Mouse (Mus musculus): ENCODE measurements around the gene Hoxb1. TPM values are rescaled to one million over a fixed set of nuclear protein-coding genes. Genes with fewer than 3 reads are reported as not detected.

Hoxb1 gene
- polyA plus RNA-seq, 1 experiment from 2014 or later, result 0.05 TPM

GRCm38 (mm10) chr11:96334998-96335397, 30.6 kb upstream of the Hoxb1 start:
- Histone ChIP-seq H3K9ac (no peak overlapping the region), H3K4me2 (no peak overlapping the region), H3K27ac (no peak overlapping the region), H3K4me1 (replicated peaks) (0 out of 2 replicates have a peak, but pooled peaks cover 8% of the 10 kb centered on the region), H3K4me3 (replicated peaks) (no peak overlapping the region), H3K9me3 (replicated peaks) (no peaks in the 10 kb centered on the region), H3K27me3 (peaks cover 100% of the 10 kb centered on the region), H3K36me3 (no peaks in the 10 kb centered on the region)
- DNase-seq, result no peak
- 46% methylated on average over 3 of the region's 3 CpGs for WGBS (ENCODE audit: insufficient replicate concordance)
- ATAC-seq (ENCODE audit: low read depth), result no peak

- H3K4me3 ChIP-seq (replicated peaks), result no peak overlapping the region
- H3K27ac ChIP-seq, result no peak overlapping the region
- DNase-seq (no peak), ATAC-seq (ENCODE audit: low read depth) (no peak)
- H3K27me3 ChIP-seq, result peaks cover 100% of the 10 kb centered on the region
- no peak overlapping the region for H3K9ac ChIP-seq
- 0 out of 2 replicates have a peak, but pooled peaks cover 8% of the 10 kb centered on the region for H3K4me1 ChIP-seq (replicated peaks)
- WGBS (ENCODE audit: insufficient replicate concordance), result 36% methylated on average over 2 of the region's 2 CpGs
- H3K36me3 ChIP-seq, result no peaks in the 10 kb centered on the region
- no peak overlapping the region for H3K4me2 ChIP-seq
- H3K9me3 ChIP-seq (replicated peaks), result no peaks in the 10 kb centered on the region
These were observed 29.0 kb upstream of the Hoxb1 start for GRCm38 (mm10) chr11:96336597-96336996.

- Histone ChIP-seq H3K9ac (no peak overlapping the region), H3K4me1 (replicated peaks) (peaks cover 4% of the 10 kb centered on the region; the same call in 1 of the 2 replicates), H3K4me3 (replicated peaks) (no peak overlapping the region), H3K27me3 (peaks cover 100% of the 10 kb centered on the region), H3K27ac (no peak overlapping the region), H3K36me3 (no peaks in the 10 kb centered on the region), H3K4me2 (no peak overlapping the region), H3K9me3 (replicated peaks) (no peaks in the 10 kb centered on the region)
- 29% methylated on average over 6 of the region's 6 CpGs for WGBS (ENCODE audit: insufficient replicate concordance)
- ATAC-seq (ENCODE audit: low read depth) (no peak), DNase-seq (no peak)
These were observed 28.5 kb upstream of the Hoxb1 start for GRCm38 (mm10) chr11:96337026-96337425.

- Histone ChIP-seq H3K9me3 (replicated peaks) (no peaks in the 10 kb centered on the region), H3K27me3 (peaks cover 100% of the 10 kb centered on the region), H3K4me1 (replicated peaks) (peaks cover 4% of the 10 kb centered on the region; the same call in 1 of the 2 replicates), H3K4me2 (no peak overlapping the region), H3K9ac (no peak overlapping the region), H3K4me3 (replicated peaks) (no peak overlapping the region), H3K36me3 (no peaks in the 10 kb centered on the region), H3K27ac (no peak overlapping the region)
- no peak for ATAC-seq (ENCODE audit: low read depth)
- DNase-seq, result no peak
- WGBS (ENCODE audit: insufficient replicate concordance), result 26% methylated on average over 7 of the region's 7 CpGs
These were observed 26.3 kb upstream of the Hoxb1 start for GRCm38 (mm10) chr11:96338957-96339855.

GRCm38 (mm10) chr11:96340698-96341365, 24.7 kb upstream of the Hoxb1 start:
- H3K4me3 ChIP-seq (replicated peaks), result peak overlapping the region; percentile 27; the same call in 1 of the 2 replicates
- H3K27me3 ChIP-seq, result peaks cover 100% of the 10 kb centered on the region
- H3K9me3 ChIP-seq (replicated peaks), result no peaks in the 10 kb centered on the region
- DNase-seq, result no peak
- peaks cover 7% of the 10 kb centered on the region; the same call in 1 of the 2 replicates for H3K4me1 ChIP-seq (replicated peaks)
- ATAC-seq (ENCODE audit: low read depth), result no peak
- H3K9ac ChIP-seq, result no peak overlapping the region
- H3K27ac ChIP-seq, result peak overlapping the region; percentile 62
- no peaks in the 10 kb centered on the region for H3K36me3 ChIP-seq
- 1% methylated on average over 34 of the region's 36 CpGs for WGBS (ENCODE audit: insufficient replicate concordance)
- peak overlapping the region; percentile 30 for H3K4me2 ChIP-seq

GRCm38 (mm10) chr11:96341701-96342575, 23.6 kb upstream of the Hoxb1 start:
- DNase-seq (no peak), ATAC-seq (ENCODE audit: low read depth) (no peak)
- peaks cover 7% of the 10 kb centered on the region; the same call in 1 of the 2 replicates for H3K4me1 ChIP-seq (replicated peaks)
- H3K4me2 ChIP-seq, result peak overlapping the region; percentile 42
- peak overlapping the region; percentile 32 for H3K4me3 ChIP-seq (replicated peaks)
- H3K9ac ChIP-seq, result peak overlapping the region; percentile 45
- 3% methylated on average over 40 of the region's 40 CpGs for WGBS (ENCODE audit: insufficient replicate concordance)
- peaks cover 100% of the 10 kb centered on the region for H3K27me3 ChIP-seq
- no peaks in the 10 kb centered on the region for H3K9me3 ChIP-seq (replicated peaks)
- H3K27ac ChIP-seq, result peak overlapping the region; percentile 39
- no peaks in the 10 kb centered on the region for H3K36me3 ChIP-seq

- no peaks in the 10 kb centered on the region for H3K9me3 ChIP-seq (replicated peaks)
- H3K4me1 ChIP-seq (replicated peaks), result peaks cover 7% of the 10 kb centered on the region; the same call in 1 of the 2 replicates
- H3K36me3 ChIP-seq, result no peaks in the 10 kb centered on the region
- no peak for ATAC-seq (ENCODE audit: low read depth)
- peaks cover 98% of the 10 kb centered on the region for H3K27me3 ChIP-seq
- H3K27ac ChIP-seq, result no peak overlapping the region
- H3K4me2 ChIP-seq, result no peak overlapping the region
- H3K4me3 ChIP-seq (replicated peaks), result no peak overlapping the region
- DNase-seq, result no peak
- 6% methylated on average over 4 of the region's 4 CpGs for WGBS (ENCODE audit: insufficient replicate concordance)
- no peak overlapping the region for H3K9ac ChIP-seq
These were observed 23.0 kb upstream of the Hoxb1 start for GRCm38 (mm10) chr11:96342576-96342930.

- Histone ChIP-seq H3K4me3 (replicated peaks) (no peak overlapping the region), H3K4me2 (no peak overlapping the region), H3K27me3 (peaks cover 97% of the 10 kb centered on the region), H3K9ac (no peak overlapping the region), H3K4me1 (replicated peaks) (peaks cover 7% of the 10 kb centered on the region; the same call in 1 of the 2 replicates), H3K9me3 (replicated peaks) (no peaks in the 10 kb centered on the region), H3K36me3 (no peaks in the 10 kb centered on the region), H3K27ac (no peak overlapping the region)
- DNase-seq (no peak), ATAC-seq (ENCODE audit: low read depth) (no peak)
- WGBS (ENCODE audit: insufficient replicate concordance), result 51% methylated on average over 2 of the region's 2 CpGs
These were observed 22.3 kb upstream of the Hoxb1 start for GRCm38 (mm10) chr11:96343206-96343745.

GRCm38 (mm10) chr11:96344061-96344877, 21.3 kb upstream of the Hoxb1 start:
- DNase-seq, result no peak
- Histone ChIP-seq H3K27me3 (peaks cover 97% of the 10 kb centered on the region), H3K4me2 (no peak overlapping the region), H3K9me3 (replicated peaks) (no peaks in the 10 kb centered on the region), H3K4me3 (replicated peaks) (no peak overlapping the region), H3K36me3 (no peaks in the 10 kb centered on the region), H3K9ac (no peak overlapping the region), H3K4me1 (replicated peaks) (peaks cover 4% of the 10 kb centered on the region; the same call in 1 of the 2 replicates), H3K27ac (peak overlapping the region; percentile 55)
- no peak for ATAC-seq (ENCODE audit: low read depth)
- 37% methylated on average over 35 of the region's 40 CpGs for WGBS (ENCODE audit: insufficient replicate concordance)

- no peak for DNase-seq
- Histone ChIP-seq H3K27ac (no peak overlapping the region), H3K4me1 (replicated peaks) (peaks cover 4% of the 10 kb centered on the region; the same call in 1 of the 2 replicates), H3K27me3 (peaks cover 97% of the 10 kb centered on the region), H3K36me3 (no peaks in the 10 kb centered on the region), H3K9ac (no peak overlapping the region), H3K9me3 (replicated peaks) (no peaks in the 10 kb centered on the region), H3K4me2 (no peak overlapping the region), H3K4me3 (replicated peaks) (no peak overlapping the region)
- WGBS (ENCODE audit: insufficient replicate concordance), result 44% methylated on average over 6 of the region's 6 CpGs
- ATAC-seq (ENCODE audit: low read depth), result no peak
These were observed 20.7 kb upstream of the Hoxb1 start for GRCm38 (mm10) chr11:96344878-96345159.
